Mouse (Mus musculus) spleen, adult 2 months (tissue): ENCODE data around the gene Tmc7.

Source experiments
- CTCF ChIP-seq: fragments of 200-500 bp; IDR thresholded peaks from 2 replicates; pipeline ENCODE4 v1.5.1; 2011; ENCODE audit warnings: mild to moderate bottlenecking, inconsistent platforms; ENCODE audit not compliant: insufficient read depth, insufficient read length, insufficient replicate concordance; ENCODE audit errors: extremely low read depth
- POLR2A ChIP-seq: fragments of 200-500 bp; IDR thresholded peaks from 2 replicates; pipeline ENCODE4 v1.6.1; 2011; ENCODE audit warnings: low read depth, low read length, inconsistent platforms

GRCm38 (mm10) chr7:118609815-118610214 is 25.3 kb upstream of the Tmc7 start:
- TF ChIP-seq POLR2A = no peak
- TF ChIP-seq CTCF = no peak
